29 mouse cellular contexts compared by ENCODE assay signal in the genomic region with DNA sequence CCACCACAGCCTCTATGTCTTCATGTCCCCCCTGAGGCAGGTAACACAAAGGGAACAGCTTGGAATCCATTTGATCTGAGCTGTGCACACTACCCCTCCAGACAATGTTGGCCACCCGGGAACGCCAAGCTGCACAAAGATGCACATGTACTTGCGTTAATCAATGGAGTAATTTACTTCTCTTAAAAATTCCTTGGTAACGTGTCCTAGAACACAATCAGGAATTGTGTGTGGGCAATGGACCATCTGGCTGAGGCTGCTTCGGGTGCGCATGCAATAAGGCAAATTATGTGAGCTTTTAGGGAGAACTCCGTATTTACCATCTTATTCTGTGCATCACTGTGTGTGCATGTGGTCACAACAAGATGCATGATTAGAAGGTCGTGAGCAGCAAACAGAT. TPM values are rescaled to one million over a fixed set of nuclear protein-coding genes. Genes with fewer than 3 reads are reported as not detected.
DNase-seq lines count a peak whose midpoint lies in the region; ATAC-seq lines count a peak whose summit lies in the region.
"Had no signal": no experiment of that assay in that cellular context is flagged by ENCODE, and none has a peak within 500 bp of the region (broad histone marks: within the 10 kb centered on the region; RNA-seq: fewer than 3 reads in every experiment).

No protein-coding gene starts in this region.

- H3K36me3 ChIP-seq in intestine, embryonic 16.5 days (ENCODE audit: control insufficient read depth, insufficient read depth, low read length) = no peaks in the 10 kb centered on the region
- H3K36me3 ChIP-seq: embryonic facial prominence, embryonic 12.5 days; forebrain, embryonic 12.5 days; G1E; heart, embryonic 12.5 days; hindbrain, embryonic 10.5 days had no signal

- no peak for DNase-seq in frontal cortex, postnatal 10 days (ENCODE audit: low spot score in 2 of 2)
- DNase-seq in left cerebral cortex, postnatal 25 days (ENCODE audit: low spot score in 2 of 2) = peak; percentile 45 to 51
- no peak for DNase-seq in left cerebral cortex, postnatal 36 days (ENCODE audit: low spot score in 2 of 2)
- peak; percentile 57 for DNase-seq in brain, adult 2 months (ENCODE audit: low read depth, low spot score)
- DNase-seq in layer of hippocampus, adult 9-11 months = peak; percentile 76
- DNase-seq in cerebellum, adult 9-11 months = no peak
- DNase-seq: adrenal gland, adult 8-10 months; adrenal gland, postnatal 36 days; B cell, adult 2 months; cerebellum, adult 11 months; cerebellum, adult 8-10 months; cerebellum, postnatal 25 days; gastrocnemius, adult 2 months; gastrocnemius, postnatal 25 days had no signal

- H3K9ac ChIP-seq in intestine, embryonic 16.5 days (ENCODE audit: low read depth, low read length) = no peak overlapping the region
- H3K9ac ChIP-seq: embryonic facial prominence, embryonic 12.5 days; forebrain, embryonic 12.5 days; heart, embryonic 12.5 days had no signal

- no peak overlapping the region for H3K4me2 ChIP-seq in intestine, embryonic 16.5 days (ENCODE audit: low read depth, low read length)
- H3K4me2 ChIP-seq: embryonic facial prominence, embryonic 12.5 days; forebrain, embryonic 12.5 days; heart, embryonic 12.5 days had no signal

- no peak overlapping the region for H3K4me3 ChIP-seq in intestine, embryonic 16.5 days (ENCODE audit: low read length)
- H3K4me3 ChIP-seq: embryonic facial prominence, embryonic 12.5 days; forebrain, embryonic 12.5 days; gastrocnemius, adult 2 months; heart, embryonic 12.5 days; hindbrain, embryonic 10.5 days had no signal

- 87% methylated on average over 8 of the region's 8 CpGs for WGBS in intestine, embryonic 16.5 days

- 0 out of 2 replicates have a peak, but pooled peaks have one; percentile 27 for ATAC-seq in frontal cortex, adult (ENCODE audit: low TSS enrichment)
- ATAC-seq in intestine, embryonic 16.5 days = no peak
- ATAC-seq: CD4-positive, CD25-positive, alpha-beta regulatory T cell, adult 4 months; forebrain, embryonic 16.5 days had no signal

- H3K4me1 ChIP-seq in intestine, embryonic 16.5 days (ENCODE audit: control insufficient read depth, insufficient read depth, low read length) = no peaks in the 10 kb centered on the region
- H3K4me1 ChIP-seq: embryonic facial prominence, embryonic 12.5 days; forebrain, embryonic 12.5 days; hindbrain, embryonic 10.5 days had no signal

- H3K9me3 ChIP-seq in intestine, embryonic 16.5 days (ENCODE audit: control insufficient read depth, low read length) = no peaks in the 10 kb centered on the region
- H3K9me3 ChIP-seq: embryonic facial prominence, embryonic 12.5 days had no signal

- intact Hi-C loops in left cerebral cortex, postnatal 25 days (cut with DNase I) = no loop called here
- intact Hi-C loops in left cerebral cortex, postnatal 36 days (cut with DNase I) = no loop called here

- no peaks in the 10 kb centered on the region for H3K27me3 ChIP-seq in intestine, embryonic 16.5 days (replicated peaks; ENCODE audit: control insufficient read depth, insufficient read depth, low read length)
- H3K27me3 ChIP-seq: embryonic facial prominence, embryonic 12.5 days; forebrain, embryonic 12.5 days had no signal

- H3K27ac ChIP-seq in intestine, embryonic 16.5 days (ENCODE audit: low read length) = no peak overlapping the region
- H3K27ac ChIP-seq: embryonic facial prominence, embryonic 12.5 days; forebrain, embryonic 12.5 days; gastrocnemius, adult 2 months; hindbrain, embryonic 10.5 days had no signal

RNA-seq across cellular contexts. Expression of gene Serpina11, which starts 9.9 kb away (rescaled TPM):
- total RNA-seq in left cerebral cortex, postnatal 25 days (2021) = not detected
- not detected for total RNA-seq in left cerebral cortex, postnatal 36 days (2021)
- 0.09 and 0.38 TPM in 2 replicates for polyA plus RNA-seq in intestine, embryonic 16.5 days (2015; fragmentation: Nextera tagmentation; extraction: Ambion mirVana)
- total RNA-seq: adrenal gland, adult 8-10 months; adrenal gland, postnatal 36 days; G1E; gastrocnemius, adult 2 months; gastrocnemius, postnatal 25 days; heart, postnatal 25 days had no signal
- polyA plus RNA-seq: brain, embryonic 14.5 days; CD4-positive, CD25-positive, alpha-beta regulatory T cell, adult 4 months; cortical plate, adult 2 months; embryonic facial prominence, embryonic 12.5 days; forebrain, embryonic 12.5 days; forebrain, embryonic 16.5 days; G1E; heart, embryonic 12.5 days; heart, embryonic 16.5 days; hindbrain, embryonic 10.5 days had no signal

RNA-seq across cellular contexts. Expression of gene Serpina9, which starts 13.9 kb away (rescaled TPM):
- total RNA-seq in left cerebral cortex, postnatal 25 days (2021) = 1 to 10 TPM in 1 of 2 experiments, under 1 TPM in 1; 0.60 to 8.6 TPM
- total RNA-seq in left cerebral cortex, postnatal 36 days (2021) = 1 to 10 TPM; 2.4 to 3.2 TPM
- 0.04 TPM in 1 of 2 replicates, not detected in the other for polyA plus RNA-seq in intestine, embryonic 16.5 days (2015; fragmentation: Nextera tagmentation; extraction: Ambion mirVana)
- total RNA-seq: adrenal gland, adult 8-10 months; adrenal gland, postnatal 36 days; gastrocnemius, adult 2 months; gastrocnemius, postnatal 25 days; granulocyte monocyte progenitor cell, adult 5-6 weeks had no signal
- polyA plus RNA-seq: forebrain, embryonic 12.5 days; forebrain, embryonic 16.5 days; G1E; hindbrain, embryonic 10.5 days had no signal

RNA-seq across cellular contexts. Expression of gene Serpina1e, which starts 40.8 kb away (rescaled TPM):
- total RNA-seq in left cerebral cortex, postnatal 25 days (2021) = not detected
- not detected for total RNA-seq in left cerebral cortex, postnatal 36 days (2021)
- 49.8 and 59.2 TPM in 2 replicates for polyA plus RNA-seq in intestine, embryonic 16.5 days (2015; fragmentation: Nextera tagmentation; extraction: Ambion mirVana)
- total RNA-seq: G1E; granulocyte monocyte progenitor cell, adult 5-6 weeks had no signal
- polyA plus RNA-seq: CD4-positive, CD25-positive, alpha-beta regulatory T cell, adult 4 months; cortical plate, adult 2 months; embryonic facial prominence, embryonic 12.5 days; forebrain, embryonic 12.5 days; forebrain, embryonic 16.5 days; G1E; hindbrain, embryonic 10.5 days had no signal

RNA-seq across cellular contexts. Expression of gene Serpina12, which starts 44.6 kb away (rescaled TPM):
- total RNA-seq in left cerebral cortex, postnatal 25 days (2021) = not detected
- not detected for total RNA-seq in left cerebral cortex, postnatal 36 days (2021)
- not detected in 2 replicates for polyA plus RNA-seq in intestine, embryonic 16.5 days (2015; fragmentation: Nextera tagmentation; extraction: Ambion mirVana)
- total RNA-seq: gastrocnemius, adult 2 months; gastrocnemius, postnatal 25 days; granulocyte monocyte progenitor cell, adult 5-6 weeks; heart, adult 8-10 months; heart, postnatal 25 days had no signal
- polyA plus RNA-seq: brain, embryonic 14.5 days; cortical plate, adult 2 months; embryonic facial prominence, embryonic 12.5 days; forebrain, embryonic 12.5 days; forebrain, embryonic 16.5 days; G1E; heart, embryonic 12.5 days; heart, embryonic 16.5 days; hindbrain, embryonic 10.5 days had no signal

Comparison
In these comparisons a context has a peak if more than half of its experiments do, and no peak if none do; other contexts are left out.
1. DNase-seq: peak in left cerebral cortex, postnatal 25 days (2 of 2), brain, adult 2 months (single experiment) and layer of hippocampus, adult 9-11 months (single experiment); none in frontal cortex, postnatal 10 days (0 of 2), left cerebral cortex, postnatal 36 days (0 of 2) and cerebellum, adult 9-11 months (single experiment).